In genomic region chr1:131085272-131085671, GRCm38 (mm10) we compare ENCODE assay signal across 20 mouse cellular contexts. TPM values are rescaled to one million over a fixed set of nuclear protein-coding genes. Genes with fewer than 3 reads are reported as not detected.
DNase-seq lines count a peak whose midpoint lies in the region; ATAC-seq lines count a peak whose summit lies in the region.
"Had no signal": no experiment of that assay in that cellular context is flagged by ENCODE, and none has a peak within 500 bp of the region (broad histone marks: within the 10 kb centered on the region; RNA-seq: fewer than 3 reads in every experiment).

No protein-coding gene starts in this region.

- peaks cover 100% of the 10 kb centered on the region for H3K79me2 ChIP-seq in macrophage (ENCODE audit: inconsistent target)

- no peaks in the 10 kb centered on the region for H3K36me3 ChIP-seq in liver, embryonic 12.5 days
- no peaks in the 10 kb centered on the region for H3K36me3 ChIP-seq in neural tube, embryonic 13.5 days
- no peaks in the 10 kb centered on the region for H3K36me3 ChIP-seq in neural tube, embryonic 15.5 days
- H3K36me3 ChIP-seq in macrophage (ENCODE audit: inconsistent target) = no peaks in the 10 kb centered on the region
- H3K36me3 ChIP-seq: embryonic facial prominence, embryonic 13.5 days; heart, embryonic 15.5 days; hindbrain, embryonic 12.5 days; stomach, embryonic 15.5 days had no signal

- H3K27me3 ChIP-seq in liver, embryonic 12.5 days (replicated peaks) = no peaks in the 10 kb centered on the region
- H3K27me3 ChIP-seq in neural tube, embryonic 13.5 days = no peaks in the 10 kb centered on the region
- H3K27me3 ChIP-seq in neural tube, embryonic 15.5 days (replicated peaks) = no peaks in the 10 kb centered on the region
- H3K27me3 ChIP-seq: embryonic facial prominence, embryonic 13.5 days; heart, embryonic 15.5 days; hindbrain, embryonic 12.5 days; stomach, embryonic 15.5 days had no signal

- H3K9ac ChIP-seq in liver, embryonic 12.5 days = no peak overlapping the region
- H3K9ac ChIP-seq in neural tube, embryonic 13.5 days = no peak overlapping the region
- no peak overlapping the region for H3K9ac ChIP-seq in neural tube, embryonic 15.5 days (replicated peaks)
- H3K9ac ChIP-seq: embryonic facial prominence, embryonic 13.5 days; heart, embryonic 15.5 days; hindbrain, embryonic 12.5 days; stomach, embryonic 15.5 days had no signal

- no peak for ATAC-seq in liver, embryonic 12.5 days
- no peak for ATAC-seq in neural tube, embryonic 13.5 days (ENCODE audit: low read depth)
- no peak for ATAC-seq in neural tube, embryonic 15.5 days (ENCODE audit: low FRiP score)
- ATAC-seq: intestine, postnatal 0 days had no signal

- no peak overlapping the region for H3K4me2 ChIP-seq in liver, embryonic 12.5 days
- no peak overlapping the region for H3K4me2 ChIP-seq in neural tube, embryonic 13.5 days
- H3K4me2 ChIP-seq in neural tube, embryonic 15.5 days = no peak overlapping the region
- H3K4me2 ChIP-seq: embryonic facial prominence, embryonic 13.5 days; hindbrain, embryonic 12.5 days had no signal

- peak overlapping the region; percentile 62; the same call in 1 of the 2 replicates for H3K27ac ChIP-seq in liver, embryonic 12.5 days
- H3K27ac ChIP-seq in neural tube, embryonic 13.5 days (replicated peaks) = 0 out of 2 replicates have a peak overlapping the region, but pooled peaks have one; percentile 24
- H3K27ac ChIP-seq in neural tube, embryonic 15.5 days (replicated peaks) = no peak overlapping the region
- peak overlapping the region; percentile 95 for H3K27ac ChIP-seq in macrophage
- H3K27ac ChIP-seq: embryonic facial prominence, embryonic 13.5 days had no signal

- peak; percentile 80 for DNase-seq in heart, adult 11 months
- no peak for DNase-seq in heart, postnatal 4 days
- no peak for DNase-seq in liver
- no peak for DNase-seq in urinary bladder, postnatal 14 days (ENCODE audit: low spot score)
- DNase-seq: adrenal gland, postnatal 10 days; cerebellum, adult 2 months; gastrocnemius, postnatal 36 days; left cerebral cortex, postnatal 4 days; lung, postnatal 10 days; right cerebral cortex, postnatal 14 days; thymus, adult 2 months had no signal

- H3K4me1 ChIP-seq in liver, embryonic 12.5 days = peaks cover 87% of the 10 kb centered on the region
- H3K4me1 ChIP-seq in neural tube, embryonic 13.5 days (replicated peaks) = peaks cover 90% of the 10 kb centered on the region
- H3K4me1 ChIP-seq in neural tube, embryonic 15.5 days = peaks cover 62% of the 10 kb centered on the region

- H3K4me3 ChIP-seq in liver, embryonic 12.5 days = no peak overlapping the region
- no peak overlapping the region for H3K4me3 ChIP-seq in neural tube, embryonic 13.5 days
- H3K4me3 ChIP-seq in neural tube, embryonic 15.5 days (replicated peaks) = no peak overlapping the region
- H3K4me3 ChIP-seq in macrophage (ENCODE audit: inconsistent target) = no peak overlapping the region
- H3K4me3 ChIP-seq: embryonic facial prominence, embryonic 13.5 days; heart, embryonic 15.5 days; hindbrain, embryonic 12.5 days; stomach, embryonic 15.5 days had no signal

- H3K9me3 ChIP-seq in liver, embryonic 12.5 days (replicated peaks) = no peaks in the 10 kb centered on the region
- no peaks in the 10 kb centered on the region for H3K9me3 ChIP-seq in neural tube, embryonic 13.5 days
- H3K9me3 ChIP-seq in neural tube, embryonic 15.5 days (replicated peaks) = no peaks in the 10 kb centered on the region
- H3K9me3 ChIP-seq: embryonic facial prominence, embryonic 13.5 days; heart, embryonic 15.5 days; hindbrain, embryonic 12.5 days; stomach, embryonic 15.5 days had no signal

- WGBS in liver, embryonic 12.5 days (ENCODE audit: insufficient replicate concordance) = 66% methylated on average over 3 of the region's 3 CpGs
- 70% methylated on average over 3 of the region's 3 CpGs for WGBS in neural tube, embryonic 13.5 days
- WGBS in neural tube, embryonic 15.5 days = 77% methylated on average over 3 of the region's 3 CpGs
- WGBS in macrophage (ENCODE audit: missing documents) = 59% methylated on average over 3 of the region's 3 CpGs

RNA-seq across cellular contexts. Expression of gene Mapkapk2, which starts 12.4 kb away (rescaled TPM):
- total RNA-seq in heart, postnatal 4 days (2021) = 100 to 1,000 TPM; 206 to 226 TPM
- polyA plus RNA-seq in liver, embryonic 12.5 days (2016; fragmentation: Nextera tagmentation; extraction: Ambion mirVana) = 25.7 and 27.0 TPM in 2 replicates
- 22.3 and 22.7 TPM in 2 replicates for polyA plus RNA-seq in neural tube, embryonic 13.5 days (2015; fragmentation: Nextera tagmentation; extraction: Ambion mirVana)
- 15.0 and 19.9 TPM in 2 replicates for polyA plus RNA-seq in neural tube, embryonic 15.5 days (2015; fragmentation: Nextera tagmentation; extraction: Ambion mirVana)
- total RNA-seq in macrophage (2018; cell fraction: chromatin; rRNA removed) = 1,000 to 10,000 TPM in 2 of 26 experiments, 100 to 1,000 TPM in 16, 10 to 100 TPM in 8; 49.4 to 1,356 (median 242) TPM
- 100 to 1,000 TPM; 131 to 754 (median 228) TPM for total RNA-seq in macrophage (2018; cell fraction: cytosol; rRNA removed)
- total RNA-seq in macrophage (2018; cell fraction: nucleus; rRNA removed) = 1,000 to 10,000 TPM in 3 of 26 experiments, 100 to 1,000 TPM in 21, 10 to 100 TPM in 2; 85.5 to 1,231 (median 424) TPM
- polyA plus RNA-seq in macrophage (2018) = 87.7 to 156 TPM (median 109 TPM) in 3 replicates

RNA-seq across cellular contexts. Expression of gene Dyrk3, which starts 52.9 kb away (rescaled TPM):
- total RNA-seq in heart, postnatal 4 days (2021) = 1 to 10 TPM; 1.2 to 1.7 TPM
- 17.6 and 17.7 TPM in 2 replicates for polyA plus RNA-seq in liver, embryonic 12.5 days (2016; fragmentation: Nextera tagmentation; extraction: Ambion mirVana)
- polyA plus RNA-seq in neural tube, embryonic 13.5 days (2015; fragmentation: Nextera tagmentation; extraction: Ambion mirVana) = 12.8 and 17.3 TPM in 2 replicates
- 10.3 and 14.0 TPM in 2 replicates for polyA plus RNA-seq in neural tube, embryonic 15.5 days (2015; fragmentation: Nextera tagmentation; extraction: Ambion mirVana)
- total RNA-seq in macrophage (2018; cell fraction: chromatin; rRNA removed) = 1 to 10 TPM in 1 of 26 experiments, under 1 TPM in 10, not detected in 15; 0.21 to 1.1 (median 0.33) TPM
- 1 to 10 TPM in 1 of 26 experiments, under 1 TPM in 25; 0.20 to 1.0 (median 0.42) TPM for total RNA-seq in macrophage (2018; cell fraction: cytosol; rRNA removed)
- total RNA-seq in macrophage (2018; cell fraction: nucleus; rRNA removed) = 1 to 10 TPM in 3 of 26 experiments, under 1 TPM in 20, not detected in 3; 0.16 to 1.3 (median 0.37) TPM
- 0.30 to 0.75 TPM (median 0.67 TPM) in 3 replicates for polyA plus RNA-seq in macrophage (2018)
- total RNA-seq: gastrocnemius, postnatal 36 days had no signal
